In the genomic region with DNA sequence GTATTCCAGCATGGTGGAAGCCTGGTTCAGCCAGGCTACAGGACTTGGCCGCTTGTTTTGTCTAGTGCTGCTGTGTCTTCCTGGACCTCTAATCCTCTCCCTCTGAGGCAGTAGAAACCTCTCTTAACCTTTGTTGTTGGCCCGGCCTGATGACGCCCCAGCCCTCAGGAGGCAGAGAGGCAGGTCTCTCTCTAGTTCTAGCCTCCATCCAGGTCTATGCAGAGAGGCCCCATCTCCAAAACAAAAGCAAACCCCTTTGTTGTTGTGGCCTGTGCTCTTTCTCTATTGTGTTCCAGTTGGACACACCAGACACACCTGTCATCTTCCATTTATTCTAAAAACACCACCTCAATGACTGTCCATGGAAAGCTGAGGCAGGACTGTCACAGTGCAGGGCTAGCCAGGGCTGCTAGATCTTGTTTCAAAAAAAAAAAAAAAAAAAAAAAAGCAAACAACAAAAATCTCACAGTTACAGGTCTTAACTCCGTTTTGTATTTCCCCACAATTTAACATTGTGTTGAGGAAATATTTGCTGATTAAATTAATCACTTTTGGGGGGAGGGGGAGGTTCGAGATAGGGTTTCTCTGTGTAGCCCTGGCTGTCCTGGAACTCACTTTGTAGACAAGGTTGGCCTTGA, we compare ENCODE assay signal across 8 mouse cellular contexts. TPM values are rescaled to one million over a fixed set of nuclear protein-coding genes. Genes with fewer than 3 reads are reported as not detected.
DNase-seq lines count a peak whose midpoint lies in the region; ATAC-seq and TF ChIP-seq lines count a peak whose summit lies in the region.

No protein-coding gene starts in this region.

- peaks cover 43% of the 10 kb centered on the region for H3K79me2 ChIP-seq in myocyte (ENCODE audit: control insufficient read depth, insufficient read depth)

- WGBS in kidney, embryonic 14.5 days: 16% methylated on average over 5 of the region's 5 CpGs
- 9% methylated on average over 5 of the region's 5 CpGs for WGBS in bone marrow, adult 2 months
- 15% methylated on average over 5 of the region's 5 CpGs for WGBS in hindbrain, postnatal 0 days

- H3K27ac ChIP-seq in kidney, embryonic 14.5 days (ENCODE audit: low read depth, low read length): no peak overlapping the region
- H3K27ac ChIP-seq in bone marrow, adult 2 months (ENCODE audit: control insufficient read depth, insufficient read depth, low read depth, low read length, poor library complexity): no peak overlapping the region
- no peak overlapping the region for H3K27ac ChIP-seq in hindbrain, postnatal 0 days

- no peak for DNase-seq in kidney, adult 8-10 months
- no peak for DNase-seq in hindbrain, postnatal 0 days (ENCODE audit: low spot score)
- no peak for DNase-seq in cerebellum, postnatal 14 days
- no peak for DNase-seq in left cerebral cortex, adult 18-20 months (ENCODE audit: low spot score in 2 of 2)

- no peak for TF ChIP-seq POLR2A in bone marrow, adult 2 months (IDR thresholded peaks at IDR 0.05; ENCODE audit: borderline replicate concordance, control insufficient read depth, low read depth, low read length)
- no peak for TF ChIP-seq POLR2A in myocyte (IDR thresholded peaks at IDR 0.05; ENCODE audit: insufficient read length, low read depth)

- peaks cover 5% of the 10 kb centered on the region; the same call in 1 of the 2 replicates for H3K36me3 ChIP-seq in kidney, embryonic 14.5 days (ENCODE audit: control insufficient read depth, insufficient read depth, low read length)
- no peaks in the 10 kb centered on the region for H3K36me3 ChIP-seq in hindbrain, postnatal 0 days (ENCODE audit: insufficient read depth, low read length)
- no peaks in the 10 kb centered on the region for H3K36me3 ChIP-seq in myocyte (ENCODE audit: control insufficient read depth, insufficient read depth)

- H3K9me3 ChIP-seq in kidney, embryonic 14.5 days (ENCODE audit: control insufficient read depth, low read length): no peaks in the 10 kb centered on the region
- no peaks in the 10 kb centered on the region for H3K9me3 ChIP-seq in hindbrain, postnatal 0 days (ENCODE audit: low read length)

- H3K27me3 ChIP-seq in kidney, embryonic 14.5 days (ENCODE audit: control insufficient read depth, insufficient read depth, low read length): no peaks in the 10 kb centered on the region
- no peaks in the 10 kb centered on the region for H3K27me3 ChIP-seq in hindbrain, postnatal 0 days (ENCODE audit: insufficient read depth, low read length)
- no peaks in the 10 kb centered on the region for H3K27me3 ChIP-seq in myocyte (ENCODE audit: control insufficient read depth, insufficient read depth, insufficient read length)

- peaks cover 18% of the 10 kb centered on the region; the same call in 1 of the 2 replicates for H3K4me1 ChIP-seq in kidney, embryonic 14.5 days (ENCODE audit: control insufficient read depth, insufficient read depth, low read length)
- H3K4me1 ChIP-seq in bone marrow, adult 2 months (ENCODE audit: control insufficient read depth, insufficient read depth, low read length): no peaks in the 10 kb centered on the region; the same call in 1 of the 2 replicates
- no peaks in the 10 kb centered on the region for H3K4me1 ChIP-seq in hindbrain, postnatal 0 days (ENCODE audit: insufficient read depth, low read length)

- H3K9ac ChIP-seq in kidney, embryonic 14.5 days (ENCODE audit: low read depth, low read length): peak overlapping the region; percentile 74
- no peak overlapping the region; the same call in 1 of the 2 replicates for H3K9ac ChIP-seq in hindbrain, postnatal 0 days (replicated peaks; ENCODE audit: low read length)

- no peak for TF ChIP-seq CTCF in bone marrow, adult 2 months (IDR thresholded peaks at IDR 0.05; ENCODE audit: control insufficient read depth, insufficient read depth, low read length)
- no peak for TF ChIP-seq CTCF in hindbrain, postnatal 0 days (IDR thresholded peaks at IDR 0.05; ENCODE audit: low read depth)

- H3ac ChIP-seq in myocyte (ENCODE audit: control insufficient read depth, insufficient read length): peak overlapping the region; percentile 22

- H3K4me2 ChIP-seq in kidney, embryonic 14.5 days (replicated peaks; ENCODE audit: low read depth, low read length): peak overlapping the region; percentile 61
- H3K4me2 ChIP-seq in hindbrain, postnatal 0 days (ENCODE audit: low read depth, low read length): peak overlapping the region; percentile 95
- H3K4me2 ChIP-seq in myocyte (ENCODE audit: low read depth): peak overlapping the region; percentile 85

- no peak for ATAC-seq in kidney, embryonic 14.5 days (ENCODE audit: low FRiP score, low TSS enrichment)
- no peak for ATAC-seq in hindbrain, postnatal 0 days
- ATAC-seq in inflammation-experienced regulatory T-cells, adult 6 months: no peak

- peak overlapping the region; percentile 71 for H3K4me3 ChIP-seq in kidney, embryonic 14.5 days (ENCODE audit: low read length)
- H3K4me3 ChIP-seq in bone marrow, adult 2 months (replicated peaks; ENCODE audit: control insufficient read depth, low read depth, low read length): peak overlapping the region; percentile 91
- H3K4me3 ChIP-seq in hindbrain, postnatal 0 days (ENCODE audit: low read length): peak overlapping the region; percentile 77
- peak overlapping the region; percentile 56 for H3K4me3 ChIP-seq in myocyte

TF ChIP-seq in myocyte, 11 proteins besides CTCF, POLR2A, EP300 and RAD21:
- no peak for TF ChIP-seq E2F4 (IDR thresholded peaks at IDR 0.05; ENCODE audit: insufficient read depth)
- TF ChIP-seq MYOG (IDR thresholded peaks at IDR 0.05; ENCODE audit: control insufficient read depth in 1 of 3, insufficient read depth in 1 of 3, insufficient read length in 2 of 3, low read depth in 2 of 3): no peak
- TF ChIP-seq POLR2AphosphoS2 (IDR thresholded peaks at IDR 0.05; ENCODE audit: insufficient read length, low read depth): no peak
- TF ChIP-seq TCF3 (IDR thresholded peaks at IDR 0.05; ENCODE audit: insufficient read length, low read depth): no peak
- no peak for TF ChIP-seq REST (IDR thresholded peaks at IDR 0.05; ENCODE audit: insufficient read depth, insufficient read length)
- no peak for TF ChIP-seq USF1 (IDR thresholded peaks at IDR 0.05; ENCODE audit: low read depth)

RNA-seq across cellular contexts. Expression of a gene that starts 1.4 kb away (rescaled TPM):
- polyA plus RNA-seq in kidney, embryonic 14.5 days (2014; fragmentation: Nextera tagmentation; extraction: Ambion mirVana): 12.9 and 17.0 TPM in 2 replicates
- 6.0 and 13.8 TPM in 2 replicates for polyA plus RNA-seq in bone marrow, adult 2 months (2011; ENCODE audit: insufficient read depth, insufficient read length, low replicate concordance, missing spikeins)
- 8.7 and 8.8 TPM in 2 replicates for total RNA-seq in hindbrain, postnatal 0 days (2014; rRNA removed)
- polyA plus RNA-seq in hindbrain, postnatal 0 days (2015; fragmentation: Nextera tagmentation; extraction: Ambion mirVana): 2.0 and 2.1 TPM in 2 replicates
- 1.4 TPM for polyA plus RNA-seq in myocyte (2012; fragmentation: generic; extraction: Trizol)
- 1 to 10 TPM in 2 of 3 experiments, under 1 TPM in 1; 0.95 to 3.8 (median 1.3) TPM for polyA plus RNA-seq in inflammation-experienced regulatory T-cells, adult 6 months (2017; shearing (Covaris generic))
- under 1 TPM in 1 of 2 experiments, not detected in 1; 0.12 TPM for total RNA-seq in left cerebral cortex, adult 18-20 months (2021)

RNA-seq across cellular contexts. Expression of a gene that starts 43.9 kb away (rescaled TPM):
- 14.2 and 18.5 TPM in 2 replicates for polyA plus RNA-seq in kidney, embryonic 14.5 days (2014; fragmentation: Nextera tagmentation; extraction: Ambion mirVana)
- not detected in 2 replicates for polyA plus RNA-seq in bone marrow, adult 2 months (2011; ENCODE audit: insufficient read depth, insufficient read length, low replicate concordance, missing spikeins)
- 0.68 and 2.5 TPM in 2 replicates for total RNA-seq in hindbrain, postnatal 0 days (2014; rRNA removed)
- polyA plus RNA-seq in hindbrain, postnatal 0 days (2015; fragmentation: Nextera tagmentation; extraction: Ambion mirVana): 4.0 and 4.3 TPM in 2 replicates
- not detected for polyA plus RNA-seq in myocyte (2012; fragmentation: generic; extraction: Trizol)
- polyA plus RNA-seq in inflammation-experienced regulatory T-cells, adult 6 months (2017; shearing (Covaris generic)): not detected
- 1 to 10 TPM; 1.6 to 2.3 TPM for total RNA-seq in left cerebral cortex, adult 18-20 months (2021)

RNA-seq across cellular contexts. Expression of a gene that starts 54.1 kb away (rescaled TPM):
- 3.7 and 5.9 TPM in 2 replicates for polyA plus RNA-seq in kidney, embryonic 14.5 days (2014; fragmentation: Nextera tagmentation; extraction: Ambion mirVana)
- 0.29 and 1.00 TPM in 2 replicates for polyA plus RNA-seq in bone marrow, adult 2 months (2011; ENCODE audit: insufficient read depth, insufficient read length, low replicate concordance, missing spikeins)
- 7.3 and 8.5 TPM in 2 replicates for total RNA-seq in hindbrain, postnatal 0 days (2014; rRNA removed)
- 1.9 and 2.3 TPM in 2 replicates for polyA plus RNA-seq in hindbrain, postnatal 0 days (2015; fragmentation: Nextera tagmentation; extraction: Ambion mirVana)
- polyA plus RNA-seq in myocyte (2012; fragmentation: generic; extraction: Trizol): 3.3 TPM
- under 1 TPM; 0.20 to 0.55 (median 0.31) TPM for polyA plus RNA-seq in inflammation-experienced regulatory T-cells, adult 6 months (2017; shearing (Covaris generic))
- total RNA-seq in left cerebral cortex, adult 18-20 months (2021): 1 to 10 TPM; 1.1 to 1.6 TPM
